Mouse (Mus musculus): ENCODE measurements at regions not wholly inside any gene's neighbourhood (a gene's known extent, or its start where the extent isn't known, plus 50 kb on each side); places are given as distances from the start of the nearest gene placed in this dataset.

DNA sequence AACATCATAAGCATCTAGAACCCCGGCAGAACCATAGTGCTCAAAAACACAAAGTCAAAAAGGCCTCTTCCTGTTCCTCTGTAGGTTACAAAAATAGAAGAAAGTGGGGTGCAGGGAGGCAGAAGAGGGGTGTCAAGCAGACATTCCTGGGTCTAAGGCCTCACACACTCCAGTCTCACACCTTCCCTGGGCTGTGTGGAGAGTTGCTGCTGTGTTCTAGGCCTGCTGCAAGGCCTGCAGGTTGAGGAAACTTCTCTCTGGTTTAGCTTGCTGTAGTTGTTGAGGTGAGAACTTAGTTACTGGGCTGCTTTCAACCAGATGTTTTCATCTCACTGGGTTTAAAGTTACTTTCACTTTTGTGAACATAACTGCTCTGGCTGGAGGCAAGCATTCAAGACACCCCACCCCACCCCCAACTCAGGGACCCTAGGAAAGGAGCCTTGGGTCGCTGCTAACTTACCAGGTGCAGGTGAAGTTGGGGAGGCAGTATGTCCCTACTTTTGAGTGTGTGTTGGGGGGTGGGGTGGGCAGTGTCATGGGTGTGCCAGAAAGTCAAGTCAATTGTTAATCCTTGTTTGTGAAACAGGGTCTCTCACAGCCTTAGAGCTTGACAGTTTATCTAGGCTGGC lies 81.5 kb upstream of the Eomes start:
- no peak for TF ChIP-seq CTCF (IDR thresholded peaks at IDR 0.05; ENCODE audit: borderline replicate concordance, insufficient read depth, low read depth, low read length)
- no peak for TF ChIP-seq POLR2A (IDR thresholded peaks at IDR 0.05; ENCODE audit: borderline replicate concordance, insufficient read depth, low read length)

Data from cerebellum, adult 2 months (tissue).